Mouse (Mus musculus): ENCODE data around the gene Gm20388.

DNA sequence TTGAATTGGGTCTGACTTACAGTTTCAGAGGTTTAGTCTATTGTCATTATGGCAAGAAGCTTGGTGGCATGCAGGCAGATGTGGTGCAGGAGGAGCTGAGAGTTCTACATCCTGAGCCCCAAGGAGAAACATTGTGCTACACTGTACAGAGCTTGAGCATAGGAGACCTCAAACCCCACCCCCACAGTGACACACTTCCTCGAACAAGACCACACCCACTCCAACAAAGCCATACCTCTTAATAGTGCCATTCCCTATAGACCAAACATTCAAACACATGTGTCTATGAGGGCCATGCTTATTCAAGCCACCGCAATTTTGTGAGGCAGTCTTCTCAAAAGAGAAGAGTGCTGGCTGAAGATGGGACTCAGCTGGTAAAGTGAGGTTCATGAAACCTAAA is 3890.9 kb downstream of the Gm20388 start:
- TF ChIP-seq TAL1 (IDR thresholded peaks at IDR 0.05; ENCODE audit: low read length) (no peak), GATA1 (IDR thresholded peaks at IDR 0.05; ENCODE audit: low read length) (no peak)

Data from erythroblast, embryonic 14.5 days (primary cell).